Mouse (Mus musculus): ENCODE measurements around the gene Frat1.
"Not testable (repeated sequence)": the region's sequence is repeated elsewhere in the genome, so short reads cannot be mapped to it uniquely, and the experiment has no call there.

Gene Frat1

DNA sequence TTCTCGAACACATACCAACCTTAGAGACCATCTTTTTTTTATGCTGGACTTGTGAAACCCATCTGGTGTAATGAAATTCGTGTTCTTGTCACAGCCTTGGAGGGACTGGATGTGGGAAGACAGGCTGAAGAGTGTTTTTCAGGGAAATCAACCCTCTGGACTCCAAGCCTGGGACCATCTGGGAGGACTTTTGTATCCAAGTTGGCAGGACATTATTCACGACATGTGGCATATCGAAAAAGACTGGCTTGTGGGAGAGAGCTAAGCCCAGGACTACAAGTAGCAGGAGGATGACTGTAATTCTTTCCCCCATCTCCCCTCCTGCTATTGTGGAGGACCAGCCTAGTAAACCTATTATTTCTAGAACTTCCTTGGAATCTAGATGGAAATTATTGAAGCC lies 12.4 kb downstream of the Frat1 start:
- no peak for DNase-seq (ENCODE audit: extremely low read depth, low read depth)

DNA sequence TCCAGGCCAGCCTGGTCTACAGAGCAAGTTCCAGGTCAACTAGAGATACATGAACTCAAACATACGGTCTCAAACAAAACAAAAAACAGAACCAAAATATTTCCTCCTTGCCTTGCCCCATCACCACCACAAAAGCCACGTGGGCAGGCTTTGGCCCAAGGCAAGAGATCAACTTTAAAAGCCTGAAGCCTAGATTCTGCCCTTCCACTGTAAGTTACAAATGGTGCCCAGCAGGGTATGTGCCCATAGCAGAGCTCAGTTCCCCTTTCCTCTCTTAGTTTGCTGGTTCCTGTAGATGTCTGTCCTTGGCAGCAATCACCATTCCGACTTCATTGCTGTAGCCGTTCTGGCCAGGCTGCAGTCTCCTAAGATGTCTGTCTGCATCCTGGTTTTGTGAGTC lies 12.9 kb downstream of the Frat1 start:
- DNase-seq (ENCODE audit: extremely low read depth, low read depth), result no peak

DNA sequence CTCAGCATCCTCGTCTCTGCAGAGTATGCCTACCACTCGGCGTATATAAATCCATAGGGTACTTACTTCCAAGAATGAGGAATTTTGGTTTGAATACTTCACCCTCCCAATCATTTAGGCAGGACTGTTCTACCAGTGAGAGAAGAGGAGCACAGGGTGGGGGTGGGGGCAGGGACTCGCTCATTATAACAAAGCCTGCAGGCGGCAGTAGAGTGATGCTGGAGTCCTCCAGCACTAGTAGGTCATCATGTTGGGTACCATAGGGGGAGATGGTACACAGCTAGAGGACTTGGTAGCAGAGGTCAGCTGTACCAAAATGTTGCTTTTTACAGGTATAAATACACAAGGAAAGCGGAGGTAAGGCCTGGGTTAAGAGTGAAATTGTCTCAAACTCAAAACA lies 14.6 kb downstream of the Frat1 start:
- DNase-seq (ENCODE audit: extremely low read depth, low read depth), result no peak

DNA sequence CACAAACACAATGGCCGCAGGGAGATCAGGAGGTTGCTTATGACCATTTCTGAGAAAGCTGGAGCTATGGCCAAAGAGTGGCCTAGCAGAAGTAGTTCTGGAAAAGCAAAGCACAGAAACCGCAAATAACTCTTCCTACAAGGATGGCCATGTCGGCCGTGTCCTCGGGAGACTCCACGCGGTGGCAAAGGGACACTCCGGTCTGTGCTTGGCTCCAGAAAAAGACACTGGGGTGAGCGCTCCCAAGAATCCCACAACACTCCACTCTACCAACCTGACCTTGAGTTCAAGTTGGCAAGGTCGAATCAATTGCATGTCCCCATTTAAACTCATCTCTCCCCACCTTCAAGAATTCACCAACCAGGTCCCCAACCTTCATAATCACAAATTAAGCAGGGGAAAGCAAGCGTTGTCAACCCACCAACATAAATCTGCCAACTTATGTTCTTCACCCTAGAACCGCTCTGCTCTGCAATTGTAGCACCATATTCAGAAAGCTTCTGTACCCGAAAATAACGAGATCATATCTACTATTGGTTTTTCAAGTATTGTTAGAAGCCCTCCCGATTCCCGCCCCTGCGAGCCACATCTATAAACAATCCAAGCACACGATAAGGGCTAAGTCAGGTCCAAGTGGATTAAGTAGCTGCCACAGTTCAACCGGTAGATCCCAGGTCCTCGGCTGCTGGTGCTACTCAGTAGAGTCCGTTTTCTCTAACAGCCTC lies 16.8 kb downstream of the Frat1 start:
- no peak for DNase-seq (ENCODE audit: extremely low read depth, low read depth)

DNA sequence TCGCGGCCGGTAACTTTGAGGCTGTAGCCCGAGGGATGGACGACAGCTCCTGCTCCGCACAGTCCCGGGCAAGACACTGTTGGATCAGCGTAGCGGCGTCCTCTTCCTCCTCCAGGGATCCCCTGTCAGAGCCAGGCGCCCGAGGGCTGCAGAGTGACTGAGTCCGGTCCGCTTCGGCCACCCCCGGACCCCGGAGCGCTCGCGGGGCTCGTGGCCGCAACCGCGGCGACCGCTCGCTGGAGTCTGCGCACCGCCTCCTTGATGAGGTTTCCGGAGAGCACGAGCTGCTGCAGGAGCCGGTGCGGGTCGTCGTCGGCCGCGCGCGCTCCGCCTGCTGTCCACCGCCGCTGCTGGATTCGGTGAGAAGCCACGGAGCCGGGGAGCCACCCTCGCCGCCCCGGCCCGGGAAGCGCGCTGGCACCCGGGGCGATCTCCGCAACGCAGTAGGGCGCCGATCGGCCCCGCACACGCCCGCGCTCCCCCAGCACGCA lies 17.4 kb downstream of the Frat1 start:
- no peak for DNase-seq (ENCODE audit: extremely low read depth, low read depth)

DNA sequence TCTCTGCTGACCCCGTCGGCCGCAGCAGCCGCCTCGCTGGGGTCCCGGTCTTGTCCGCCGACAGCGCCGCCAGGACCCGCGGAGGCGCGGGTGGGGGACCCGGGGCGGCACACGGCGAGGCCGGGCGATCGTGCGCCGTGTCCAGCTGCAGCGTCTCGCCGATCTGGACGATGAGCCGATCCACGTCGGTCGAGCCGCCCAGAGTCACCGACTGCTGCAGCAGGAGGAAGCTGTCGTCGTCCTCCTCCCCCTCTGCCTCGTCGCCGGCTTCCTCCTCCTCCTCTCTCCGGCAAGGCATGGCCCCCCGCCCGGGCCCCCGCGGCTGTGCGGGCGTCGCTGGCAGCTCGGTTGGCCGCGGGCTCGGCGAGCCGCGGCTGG lies 17.8 kb downstream of the Frat1 start:
- not testable (repeated sequence) for DNase-seq (ENCODE audit: extremely low read depth, low read depth)

DNA sequence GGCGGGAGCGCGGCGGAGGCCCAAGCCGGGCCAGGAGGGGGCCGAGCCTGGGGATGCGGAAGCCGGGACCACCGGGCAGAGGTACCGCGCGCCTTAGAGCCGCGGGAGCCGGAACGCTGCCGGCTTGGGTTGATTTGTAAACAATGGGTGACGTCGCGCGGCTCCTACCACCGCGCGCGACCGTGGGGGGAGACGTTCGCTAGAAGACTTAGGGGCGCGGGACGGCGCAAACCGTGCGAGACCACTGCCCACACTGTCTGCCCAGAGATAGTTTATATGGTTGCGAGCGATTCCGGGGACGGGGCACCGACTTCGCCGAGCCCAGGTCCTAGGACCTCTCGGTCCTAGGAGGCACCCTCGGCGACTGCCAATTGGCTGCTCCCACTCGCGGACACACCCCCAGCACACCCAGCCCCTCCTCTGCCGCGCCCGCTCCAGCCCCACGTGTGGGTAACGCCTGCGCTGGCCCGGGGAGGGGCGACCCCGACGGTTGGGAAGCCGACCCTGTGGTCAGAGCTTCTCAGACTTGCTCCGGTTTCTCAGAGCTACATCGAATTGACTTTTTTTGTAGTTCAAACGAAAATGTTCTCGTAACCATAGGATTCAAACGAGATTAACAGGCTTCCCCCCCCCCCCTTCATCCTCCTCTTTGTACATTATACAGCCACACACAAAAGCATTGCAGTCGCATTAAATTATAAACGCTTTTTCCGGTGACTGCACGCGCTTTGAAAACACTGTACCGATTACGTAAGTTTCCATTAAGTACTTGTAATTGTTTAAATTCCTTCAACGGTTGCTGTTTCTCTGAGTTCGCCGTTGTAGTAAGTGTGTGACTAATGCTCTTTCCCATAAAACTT lies 18.5 kb downstream of the Frat1 start, which contains the start of gene Frat2:
Gene Frat2 (minus strand): TSS at position 141 of the 860 bp plus-strand sequence.
- DNase-seq (ENCODE audit: extremely low read depth, low read depth), result peak; percentile 91

DNA sequence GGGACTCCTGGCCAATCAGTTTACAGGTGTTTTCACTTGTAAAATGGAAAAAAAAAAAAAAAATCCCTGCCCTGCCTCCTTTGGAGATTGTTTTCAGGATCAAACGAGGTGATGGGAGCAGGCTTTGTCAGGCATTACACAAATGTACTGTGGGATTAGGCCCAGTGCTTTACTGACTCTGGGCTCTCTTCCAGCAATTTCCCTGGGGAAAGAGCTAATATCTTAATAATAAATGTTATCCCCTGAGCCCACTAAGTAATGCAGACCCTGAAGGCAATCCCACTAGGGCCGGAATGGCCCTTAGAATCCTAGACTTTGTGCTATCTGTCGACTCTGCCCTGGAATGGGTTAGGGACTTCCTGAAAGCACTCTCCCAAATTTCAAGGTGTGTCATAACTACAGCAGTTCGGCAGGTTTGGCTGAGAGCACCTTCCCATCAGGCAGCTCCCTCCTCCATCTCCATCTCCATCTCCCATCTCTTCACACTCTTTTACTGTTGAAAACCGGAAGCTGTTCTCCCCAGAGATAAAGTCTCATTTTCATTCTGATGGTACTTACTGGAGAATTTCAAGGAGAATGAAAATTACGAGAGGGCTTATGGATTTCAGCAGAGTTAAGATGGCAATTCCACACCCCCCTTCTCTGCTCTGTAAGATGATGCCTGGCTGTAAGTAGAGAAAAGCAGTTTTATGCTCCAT lies 20.4 kb downstream of the Frat1 start:
- no peak for DNase-seq (ENCODE audit: extremely low read depth, low read depth)

DNA sequence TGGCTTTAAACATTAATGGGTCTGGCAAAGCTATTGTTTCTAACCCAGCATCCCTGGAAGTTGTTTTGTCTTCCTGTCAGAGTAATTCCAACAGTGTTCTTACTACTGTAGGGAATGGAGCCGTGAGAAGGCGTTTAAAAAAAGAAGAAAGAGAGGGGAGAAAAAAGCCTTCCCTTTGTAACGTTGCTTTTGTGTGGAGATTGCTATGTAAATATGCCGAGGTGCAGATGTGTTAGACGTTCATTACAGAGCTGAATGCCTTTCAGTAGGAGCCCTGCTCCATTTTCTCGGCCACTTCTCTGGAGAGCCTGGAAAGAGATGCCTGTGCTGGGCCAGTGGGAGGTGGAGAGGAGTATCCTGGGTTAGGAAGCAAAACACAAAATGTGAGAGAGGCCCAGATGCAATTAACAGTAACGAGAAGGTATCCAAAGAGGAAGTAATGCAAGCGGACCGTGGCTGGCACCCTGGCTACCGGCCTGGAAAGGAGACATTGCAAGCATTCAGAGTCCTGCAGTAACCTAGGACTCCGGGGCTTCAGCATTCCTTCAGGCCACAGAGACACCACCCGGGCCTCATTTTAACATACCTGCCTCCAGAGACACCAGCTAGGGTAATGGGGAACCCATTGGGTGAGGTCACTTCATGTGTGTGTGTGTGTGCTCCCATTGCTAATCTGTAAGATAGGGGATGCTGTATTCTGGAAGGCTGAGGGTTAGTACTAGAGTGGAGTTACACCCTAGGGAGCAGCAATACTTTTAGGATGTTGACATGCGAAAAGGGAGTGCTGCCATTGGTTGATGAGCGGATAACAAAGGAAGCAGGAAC lies 21.2 kb downstream of the Frat1 start:
- peak; percentile 87 for DNase-seq (ENCODE audit: extremely low read depth, low read depth)

DNA sequence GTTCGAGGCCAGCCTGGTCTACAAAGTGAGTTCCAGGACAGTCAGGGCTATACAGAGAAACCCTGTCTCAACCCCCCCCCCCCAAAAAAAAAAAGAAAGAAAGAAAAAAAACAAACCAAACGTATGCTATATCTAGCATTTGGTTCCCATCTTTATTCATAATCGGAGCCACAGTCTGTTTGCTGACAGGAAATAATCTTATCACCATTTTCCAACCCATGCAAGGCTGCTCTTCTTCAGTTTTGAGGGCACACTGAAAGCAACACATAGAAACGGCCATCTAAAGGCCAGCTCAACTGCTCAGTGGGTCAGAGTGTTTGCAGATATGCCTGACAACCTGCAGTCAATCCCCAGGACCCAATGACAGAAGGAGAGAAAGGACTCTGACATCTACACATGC lies 22.7 kb downstream of the Frat1 start:
- no peak for DNase-seq (ENCODE audit: extremely low read depth, low read depth)

DNA sequence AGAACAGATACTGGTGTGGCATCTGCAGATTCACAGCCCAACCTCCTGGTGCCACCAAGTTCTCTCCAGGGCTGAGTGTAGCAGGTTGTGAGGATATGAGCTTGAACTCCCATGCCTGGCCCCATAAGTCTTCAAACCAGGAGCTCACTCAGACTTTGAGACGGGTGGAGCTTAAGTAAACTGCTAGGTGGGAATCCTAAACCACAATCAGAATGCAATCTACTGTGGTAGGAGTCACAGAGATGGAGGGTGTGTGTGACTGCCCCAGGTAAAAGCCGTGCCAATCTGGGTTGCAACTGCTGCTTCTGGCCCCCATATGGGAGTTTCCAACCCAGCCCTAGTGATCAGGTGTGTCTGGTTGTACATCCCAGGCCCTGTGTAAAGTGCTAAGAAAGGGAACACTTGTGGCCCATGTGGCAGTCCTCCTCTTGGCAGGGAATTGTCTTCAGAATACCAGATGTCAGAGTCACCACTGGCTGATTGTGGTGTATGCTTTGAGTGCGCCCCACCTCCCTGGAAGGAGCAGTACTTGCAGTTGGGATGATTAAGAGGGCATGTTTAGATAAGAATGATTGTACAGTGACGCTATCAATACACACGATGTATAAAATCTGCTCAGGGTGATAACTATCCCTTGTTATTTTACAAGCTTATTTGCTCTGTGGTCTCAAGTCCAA lies 27.5 kb downstream of the Frat1 start:
- DNase-seq (ENCODE audit: extremely low read depth, low read depth), result no peak

DNA sequence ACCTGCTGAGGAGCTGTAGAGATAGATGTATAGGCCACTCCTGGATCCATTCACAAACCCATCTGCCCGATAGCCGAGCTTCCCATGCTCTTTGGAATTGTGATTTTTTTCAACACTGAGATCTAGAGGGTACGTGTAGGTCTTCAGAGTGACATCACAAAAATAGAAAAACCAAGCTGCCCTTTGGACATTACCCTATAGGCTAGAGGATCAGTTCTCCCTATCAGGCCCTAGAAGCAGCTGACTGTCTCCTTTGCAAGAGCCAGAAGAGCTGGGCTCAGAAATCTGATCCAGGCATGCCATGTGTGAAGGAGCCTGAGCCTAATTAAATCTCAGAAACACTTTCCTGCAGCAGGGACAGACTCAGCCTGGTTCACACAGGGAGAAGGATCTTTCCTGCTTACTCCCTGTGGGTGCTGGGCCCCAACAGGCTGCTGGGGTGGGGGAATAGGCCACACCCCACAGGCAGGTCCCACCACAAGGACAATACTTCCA lies 28.1 kb downstream of the Frat1 start:
- DNase-seq (ENCODE audit: extremely low read depth, low read depth), result no peak

DNA sequence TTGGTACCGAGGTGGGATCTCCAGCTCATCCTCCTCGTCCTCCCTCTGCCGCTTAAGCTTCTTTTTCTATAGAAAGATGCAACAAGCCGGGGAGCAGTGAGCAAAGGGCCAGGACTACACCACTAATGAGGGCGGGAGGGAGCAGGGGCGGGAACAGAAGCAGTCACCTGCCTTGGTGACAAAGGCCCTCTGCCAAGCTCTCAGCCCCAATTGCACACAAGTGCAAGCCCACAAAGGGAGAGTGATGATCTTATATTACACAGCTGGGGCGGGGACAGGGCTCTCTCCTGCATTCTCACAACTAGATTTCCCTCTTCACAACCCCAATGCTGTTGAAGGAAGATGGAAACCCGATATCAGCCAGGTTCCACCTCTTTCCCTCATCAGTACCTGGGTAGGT lies 36.9 kb downstream of the Frat1 start:
- no peak for DNase-seq (ENCODE audit: extremely low read depth, low read depth)

DNA sequence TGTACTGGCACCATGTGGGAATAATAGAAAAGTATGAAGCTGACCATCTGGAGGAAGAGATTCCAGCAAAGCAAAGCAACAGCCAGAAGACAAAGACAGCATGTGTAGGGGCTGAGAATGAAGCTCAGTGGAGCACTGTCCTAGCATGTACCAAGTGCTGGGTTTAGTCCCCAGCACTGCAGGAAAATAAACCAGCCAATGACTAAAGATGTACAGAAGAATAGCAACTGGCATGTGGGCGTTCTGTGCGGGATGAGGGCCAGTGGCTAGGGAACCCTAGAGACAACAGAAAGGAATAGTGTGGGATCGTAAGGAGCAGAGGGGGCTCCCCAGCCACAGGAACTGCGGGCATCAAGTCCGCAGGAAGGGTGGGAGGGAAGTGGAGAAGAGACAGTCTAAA lies 39.5 kb downstream of the Frat1 start:
- DNase-seq (ENCODE audit: extremely low read depth, low read depth), result no peak

DNA sequence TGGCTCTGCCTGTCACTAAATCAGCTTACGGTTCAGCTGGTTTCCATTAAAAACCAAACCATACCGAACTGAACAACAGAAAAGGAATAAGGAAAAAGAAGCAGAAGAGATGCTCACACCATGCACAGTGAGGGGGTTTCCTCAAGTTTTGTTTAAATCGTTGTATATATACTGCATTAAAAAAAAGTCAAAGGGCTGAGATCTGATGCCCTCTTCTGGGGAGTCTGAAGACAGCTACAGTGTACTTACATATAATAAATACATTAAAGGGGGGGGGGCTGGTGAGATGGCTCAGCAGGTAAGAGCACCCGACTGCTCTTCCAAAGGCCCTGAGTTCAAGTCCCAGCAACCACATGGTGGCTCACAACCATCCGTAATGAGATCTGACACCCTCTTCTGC lies 40.2 kb downstream of the Frat1 start:
- DNase-seq (ENCODE audit: extremely low read depth, low read depth), result not testable (repeated sequence)

DNA sequence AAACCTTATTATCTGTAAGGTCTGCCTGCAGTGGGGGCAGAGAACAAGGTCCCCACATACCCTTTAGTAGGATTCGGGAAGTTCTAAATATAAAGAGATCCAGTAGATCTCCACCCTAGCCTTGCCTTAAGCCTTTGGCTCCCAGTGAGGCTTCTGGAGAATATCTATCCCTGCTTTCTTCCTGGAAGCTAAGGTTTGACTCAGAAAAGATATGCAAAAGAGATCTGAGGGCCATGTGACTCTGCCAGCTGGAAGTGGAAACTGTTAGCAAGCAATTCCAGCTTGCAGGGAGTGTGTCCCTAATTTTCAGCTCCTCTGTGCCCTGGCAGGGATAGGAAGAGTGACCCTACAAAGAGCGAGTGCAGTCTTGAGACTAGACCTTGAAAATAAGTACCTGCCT lies 42.5 kb downstream of the Frat1 start:
- no peak for DNase-seq (ENCODE audit: extremely low read depth, low read depth)

DNA sequence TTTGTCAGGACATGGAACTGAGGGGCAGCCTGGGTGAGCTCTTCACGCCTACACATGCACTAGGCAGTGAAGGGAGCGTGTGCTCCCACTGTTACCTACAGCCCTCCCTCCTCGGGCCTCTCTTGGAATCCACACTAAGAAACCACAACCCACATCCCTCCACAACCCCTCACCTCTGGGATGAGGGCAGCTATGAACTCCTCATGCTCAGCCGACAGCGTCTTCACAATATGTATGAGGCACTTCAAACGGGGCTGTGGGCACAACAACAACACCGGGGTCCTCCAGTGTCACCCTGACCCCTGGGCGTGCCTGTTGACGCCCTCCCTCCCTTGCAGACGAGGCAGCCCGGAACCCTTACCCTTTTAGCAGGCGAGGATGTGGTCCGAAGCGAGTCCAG lies 44.6 kb downstream of the Frat1 start:
- no peak for DNase-seq (ENCODE audit: extremely low read depth, low read depth)

DNA sequence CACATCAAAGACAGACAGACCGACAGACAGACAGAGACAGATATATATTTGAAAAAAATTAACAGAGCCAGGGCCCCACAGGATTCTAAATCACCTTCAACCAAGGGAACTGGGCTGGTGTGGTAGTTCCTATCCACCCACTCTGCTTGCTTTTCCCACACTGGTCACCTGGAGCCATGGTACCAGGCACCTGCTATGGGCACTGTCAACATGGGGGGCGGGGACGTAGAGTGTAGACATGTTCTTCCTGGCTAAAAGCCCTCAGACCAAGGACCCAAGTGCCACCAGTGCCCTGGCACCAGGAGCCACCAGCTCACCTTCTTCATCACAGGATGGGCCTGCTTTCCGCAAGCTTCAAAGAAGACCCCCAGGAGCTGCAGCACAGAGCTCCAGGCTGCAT lies 52.1 kb downstream of the Frat1 start:
- DNase-seq (ENCODE audit: extremely low read depth, low read depth), result no peak
